Mouse (Mus musculus): Measurements from ENCODE around the gene Ccdc177. TPM values are rescaled to one million over a fixed set of nuclear protein-coding genes. Genes with fewer than 3 reads are reported as not detected.

Ccdc177 gene
- polyA plus RNA-seq, 1 experiment: not detected

DNA sequence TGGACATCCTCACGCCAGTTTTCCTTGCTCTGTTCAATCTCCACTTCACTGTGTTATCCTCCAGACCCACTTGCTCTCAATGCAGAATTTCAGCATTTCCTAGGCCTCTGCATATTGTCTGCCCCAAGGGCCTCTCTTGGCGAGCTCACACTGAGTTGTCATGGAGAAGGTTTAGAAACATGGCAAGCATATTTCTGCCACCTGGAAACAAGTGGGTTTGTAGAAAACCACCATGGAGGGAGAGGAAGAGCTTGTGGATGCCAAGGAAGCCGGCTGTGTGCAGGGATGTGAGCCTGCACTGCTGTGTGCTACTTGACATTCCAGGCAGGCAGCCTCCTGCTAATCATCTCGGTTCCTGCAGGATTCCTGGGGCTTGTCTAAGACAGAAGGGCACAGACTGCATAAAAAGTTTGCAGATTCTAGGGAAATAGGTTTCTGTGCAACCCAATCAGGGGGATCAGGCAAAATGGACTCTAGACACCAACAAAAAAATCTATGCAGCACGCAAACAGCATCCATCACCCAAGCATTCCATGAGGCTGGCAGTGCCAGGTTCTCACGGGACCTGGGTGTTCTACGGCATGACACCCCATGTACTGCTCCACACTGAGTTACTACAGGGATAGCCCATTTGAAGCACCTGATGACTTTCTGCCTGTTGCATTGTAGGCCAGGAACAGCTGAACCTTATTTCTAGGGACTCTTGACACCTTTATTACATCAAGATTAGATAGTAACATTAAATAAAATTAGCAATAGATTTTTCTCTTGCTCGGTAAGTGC lies 14.3 kb downstream of the Ccdc177 start:
- H3K27ac ChIP-seq (ENCODE audit: control insufficient read depth, insufficient read depth, low read length): no peak overlapping the region
- H3K27me3 ChIP-seq (ENCODE audit: control insufficient read depth, insufficient read depth, low read length): no peaks in the 10 kb centered on the region
- no peak for DNase-seq

DNA sequence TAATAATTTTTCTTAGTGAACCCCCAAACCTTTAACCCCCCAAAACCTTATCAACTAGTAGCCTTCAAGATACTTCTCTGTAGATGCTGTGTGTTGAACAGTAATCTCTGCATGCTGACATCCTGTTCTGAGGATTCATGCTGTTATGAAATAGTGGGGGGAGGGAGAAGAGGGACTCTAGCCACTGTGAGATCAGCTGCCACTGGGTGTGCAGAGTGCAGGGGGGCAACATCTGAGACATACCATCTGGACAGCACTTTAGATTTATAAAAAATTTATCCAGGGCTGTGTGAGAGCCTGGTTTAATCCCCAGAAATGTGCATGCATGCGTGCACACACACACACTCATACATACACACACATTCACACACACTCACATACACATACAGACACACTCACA lies 15.9 kb downstream of the Ccdc177 start:
- H3K36me3 ChIP-seq (ENCODE audit: control insufficient read depth, insufficient read depth, low read length): no peaks in the 10 kb centered on the region
- H3K27me3 ChIP-seq (ENCODE audit: control insufficient read depth, insufficient read depth, low read length): no peaks in the 10 kb centered on the region
- H3K27ac ChIP-seq (ENCODE audit: control insufficient read depth, insufficient read depth, low read length): no peak overlapping the region
- 96% methylated on average over 1 of the region's 1 CpGs for WGBS
- TF ChIP-seq POLR2A (IDR thresholded peaks at IDR 0.05; ENCODE audit: control insufficient read depth, extremely low read depth, insufficient read depth, low read length, poor library complexity): no peak
- TF ChIP-seq CTCF (IDR thresholded peaks at IDR 0.05; ENCODE audit: borderline replicate concordance, control insufficient read depth, extremely low read depth, insufficient read depth, low read length, poor library complexity): no peak
- H3K4me3 ChIP-seq (ENCODE audit: control insufficient read depth, insufficient read depth, low read length): no peak overlapping the region
- DNase-seq: no peak
- H3K4me1 ChIP-seq (replicated peaks; ENCODE audit: control insufficient read depth, insufficient read depth, low read length): no peaks in the 10 kb centered on the region

More for the DNA sequence above, 14.3 kb downstream of the Ccdc177 start:
- TF ChIP-seq POLR2A (IDR thresholded peaks at IDR 0.05; ENCODE audit: control insufficient read depth, extremely low read depth, insufficient read depth, low read length, poor library complexity) (no peak), CTCF (IDR thresholded peaks at IDR 0.05; ENCODE audit: borderline replicate concordance, control insufficient read depth, extremely low read depth, insufficient read depth, low read length, poor library complexity) (no peak)
- no peaks in the 10 kb centered on the region for H3K36me3 ChIP-seq (ENCODE audit: control insufficient read depth, insufficient read depth, low read length)
- WGBS: 85% methylated on average over 8 of the region's 8 CpGs
- no peaks in the 10 kb centered on the region for H3K4me1 ChIP-seq (replicated peaks; ENCODE audit: control insufficient read depth, insufficient read depth, low read length)
- H3K4me3 ChIP-seq (ENCODE audit: control insufficient read depth, insufficient read depth, low read length): no peak overlapping the region

DNA sequence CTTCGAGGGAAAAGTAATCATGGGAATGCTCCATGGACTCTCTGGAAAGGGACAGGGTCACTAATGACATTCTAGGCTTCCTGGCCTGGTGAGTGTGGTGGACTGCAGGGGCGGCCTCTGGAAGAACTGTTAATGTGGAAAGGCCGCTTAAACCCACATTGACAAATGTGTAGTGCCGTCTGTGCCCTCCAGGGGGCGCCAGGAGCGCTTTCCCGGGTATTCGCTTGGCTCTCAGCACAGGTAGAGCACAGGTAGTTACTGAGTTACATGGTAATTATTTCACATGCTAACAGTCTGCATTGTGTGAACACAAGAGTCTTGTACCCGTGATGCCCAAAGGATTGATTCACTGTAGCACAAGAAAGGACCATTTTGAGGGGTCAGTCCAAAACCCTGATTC lies 21.0 kb downstream of the Ccdc177 start:
- WGBS: 35% methylated on average over 9 of the region's 9 CpGs
- Histone ChIP-seq H3K4me1 (replicated peaks; ENCODE audit: control insufficient read depth, insufficient read depth, low read length) (peaks cover 12% of the 10 kb centered on the region), H3K27ac (ENCODE audit: control insufficient read depth, insufficient read depth, low read length) (no peak overlapping the region), H3K4me3 (ENCODE audit: control insufficient read depth, insufficient read depth, low read length) (no peak overlapping the region), H3K27me3 (ENCODE audit: control insufficient read depth, insufficient read depth, low read length) (no peaks in the 10 kb centered on the region), H3K36me3 (ENCODE audit: control insufficient read depth, insufficient read depth, low read length) (no peaks in the 10 kb centered on the region)
- DNase-seq: peak; percentile 58
- TF ChIP-seq POLR2A (IDR thresholded peaks at IDR 0.05; ENCODE audit: control insufficient read depth, extremely low read depth, insufficient read depth, low read length, poor library complexity): no peak
- TF ChIP-seq CTCF (IDR thresholded peaks at IDR 0.05; ENCODE audit: borderline replicate concordance, control insufficient read depth, extremely low read depth, insufficient read depth, low read length, poor library complexity): peak; percentile 77; the same call in 1 of the 2 replicates

DNA sequence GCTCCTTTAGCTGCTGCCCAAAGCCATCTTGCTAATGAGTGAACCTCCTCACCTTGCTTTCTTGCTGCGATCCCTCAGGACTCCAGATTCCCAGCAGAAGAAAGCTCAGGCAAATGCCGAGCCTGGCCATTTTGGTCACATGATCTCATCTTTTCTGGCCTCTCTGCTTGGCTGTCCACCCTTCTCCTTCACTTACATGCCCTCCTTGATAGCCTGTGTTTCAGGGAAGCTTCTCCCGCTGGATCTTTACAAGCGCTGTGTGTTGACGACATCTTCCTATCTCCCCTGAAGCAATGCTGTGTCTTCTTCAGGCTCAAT lies 23.2 kb downstream of the Ccdc177 start:
- H3K36me3 ChIP-seq (ENCODE audit: control insufficient read depth, insufficient read depth, low read length): no peaks in the 10 kb centered on the region
- DNase-seq: no peak
- peaks cover 12% of the 10 kb centered on the region for H3K4me1 ChIP-seq (replicated peaks; ENCODE audit: control insufficient read depth, insufficient read depth, low read length)
- H3K27ac ChIP-seq (ENCODE audit: control insufficient read depth, insufficient read depth, low read length): no peak overlapping the region
- no peaks in the 10 kb centered on the region for H3K27me3 ChIP-seq (ENCODE audit: control insufficient read depth, insufficient read depth, low read length)
- no peak for TF ChIP-seq CTCF (IDR thresholded peaks at IDR 0.05; ENCODE audit: borderline replicate concordance, control insufficient read depth, extremely low read depth, insufficient read depth, low read length, poor library complexity)
- TF ChIP-seq POLR2A (IDR thresholded peaks at IDR 0.05; ENCODE audit: control insufficient read depth, extremely low read depth, insufficient read depth, low read length, poor library complexity): no peak
- no peak overlapping the region for H3K4me3 ChIP-seq (ENCODE audit: control insufficient read depth, insufficient read depth, low read length)
- 84% methylated on average over 5 of the region's 5 CpGs for WGBS

DNA sequence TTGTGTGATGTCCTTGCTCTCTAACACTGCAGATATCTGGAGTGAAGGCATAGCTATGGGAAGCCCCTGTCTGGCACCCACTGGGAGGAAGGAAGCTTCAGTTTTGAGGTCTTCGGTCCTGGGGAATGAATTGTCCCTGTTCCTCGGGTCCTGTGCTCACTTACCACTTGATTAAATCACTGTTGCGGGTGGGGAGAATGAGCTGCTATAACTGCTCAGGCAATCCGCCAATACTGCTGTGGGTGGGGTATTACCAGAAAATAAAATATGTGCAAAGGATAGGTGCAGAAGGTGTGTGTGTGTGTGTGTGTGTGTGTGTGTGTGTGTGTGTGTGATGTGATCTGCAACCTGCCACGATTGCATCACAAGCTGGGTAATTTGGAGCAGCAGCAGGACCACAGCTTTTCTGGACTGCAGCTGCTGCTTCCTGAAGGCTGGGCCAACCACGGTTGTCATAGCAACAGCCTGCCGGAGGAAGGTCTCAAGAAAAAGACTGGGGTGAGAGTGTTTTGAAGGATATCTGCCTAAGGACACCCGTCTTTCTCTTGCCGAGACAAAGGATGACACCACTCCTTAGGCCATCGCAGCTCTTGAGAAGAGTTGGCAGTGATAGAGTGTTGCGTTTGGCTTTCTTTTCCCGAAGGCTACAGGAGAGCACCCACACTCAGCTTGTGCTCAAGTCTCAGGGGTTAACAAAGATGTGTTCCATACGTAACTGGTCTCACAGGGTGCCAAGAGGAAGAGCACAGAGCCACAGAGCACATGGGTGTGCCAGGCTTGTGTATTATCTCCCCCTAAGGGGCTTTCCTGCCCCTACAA lies 23.8 kb downstream of the Ccdc177 start:
- peak; percentile 48 for DNase-seq
- Histone ChIP-seq H3K4me3 (ENCODE audit: control insufficient read depth, insufficient read depth, low read length) (no peak overlapping the region), H3K27me3 (ENCODE audit: control insufficient read depth, insufficient read depth, low read length) (no peaks in the 10 kb centered on the region), H3K4me1 (replicated peaks; ENCODE audit: control insufficient read depth, insufficient read depth, low read length) (peaks cover 12% of the 10 kb centered on the region), H3K36me3 (ENCODE audit: control insufficient read depth, insufficient read depth, low read length) (no peaks in the 10 kb centered on the region), H3K27ac (ENCODE audit: control insufficient read depth, insufficient read depth, low read length) (no peak overlapping the region)
- TF ChIP-seq POLR2A (IDR thresholded peaks at IDR 0.05; ENCODE audit: control insufficient read depth, extremely low read depth, insufficient read depth, low read length, poor library complexity): no peak
- no peak for TF ChIP-seq CTCF (IDR thresholded peaks at IDR 0.05; ENCODE audit: borderline replicate concordance, control insufficient read depth, extremely low read depth, insufficient read depth, low read length, poor library complexity)
- WGBS: 10% methylated on average over 13 of the region's 13 CpGs

DNA sequence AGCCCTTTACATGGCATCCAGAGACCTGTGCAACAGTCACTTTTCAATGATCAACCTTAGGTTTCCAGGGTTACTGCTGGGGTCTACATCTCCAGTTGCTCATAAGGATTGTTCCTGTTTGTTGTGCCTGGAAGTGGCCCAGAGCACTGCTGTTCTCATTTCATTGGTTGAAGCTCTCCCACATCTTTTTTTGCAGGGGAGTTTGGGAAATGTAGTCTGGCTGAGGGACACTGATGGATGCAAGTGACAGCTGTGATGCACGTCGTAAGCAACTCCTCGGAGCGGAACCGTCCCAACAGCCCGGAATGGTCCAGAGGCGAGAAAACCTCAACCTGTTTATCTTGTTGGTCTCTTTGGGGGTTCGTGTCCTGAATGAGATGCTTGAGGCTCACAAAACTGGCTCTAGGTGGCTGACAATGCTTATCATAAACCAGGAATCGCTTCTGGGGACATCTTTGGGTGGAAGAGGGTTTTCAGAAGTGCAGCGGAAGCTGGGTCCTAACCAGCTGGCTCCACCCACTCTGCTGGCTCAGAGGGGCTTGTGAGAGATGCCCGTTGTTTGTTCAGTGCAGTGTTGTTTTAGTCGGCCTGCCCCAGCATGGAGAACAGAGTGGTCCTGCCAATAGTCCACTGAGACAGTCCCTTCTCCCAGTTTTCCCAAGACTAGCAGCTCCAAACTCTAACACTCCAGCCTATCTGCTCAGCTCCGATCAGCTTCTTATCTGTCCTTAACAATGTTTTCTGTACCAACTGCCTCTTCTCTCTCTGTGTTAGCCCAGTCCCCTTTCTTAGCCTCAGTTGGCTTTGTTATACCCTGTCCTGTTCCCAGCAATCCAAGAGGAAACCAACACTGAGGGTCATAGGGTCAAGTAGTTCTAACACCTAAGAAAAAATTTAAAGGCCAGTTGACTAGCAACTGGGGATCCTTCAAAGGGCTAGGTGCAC lies 25.7 kb downstream of the Ccdc177 start:
- no peak overlapping the region for H3K27ac ChIP-seq (ENCODE audit: control insufficient read depth, insufficient read depth, low read length)
- TF ChIP-seq CTCF (IDR thresholded peaks at IDR 0.05; ENCODE audit: borderline replicate concordance, control insufficient read depth, extremely low read depth, insufficient read depth, low read length, poor library complexity) (no peak), POLR2A (IDR thresholded peaks at IDR 0.05; ENCODE audit: control insufficient read depth, extremely low read depth, insufficient read depth, low read length, poor library complexity) (no peak)
- H3K4me3 ChIP-seq (ENCODE audit: control insufficient read depth, insufficient read depth, low read length): no peak overlapping the region
- 92% methylated on average over 13 of the region's 13 CpGs for WGBS
- H3K4me1 ChIP-seq (replicated peaks; ENCODE audit: control insufficient read depth, insufficient read depth, low read length): peaks cover 12% of the 10 kb centered on the region
- no peaks in the 10 kb centered on the region for H3K36me3 ChIP-seq (ENCODE audit: control insufficient read depth, insufficient read depth, low read length)
- peak; percentile 48 for DNase-seq
- H3K27me3 ChIP-seq (ENCODE audit: control insufficient read depth, insufficient read depth, low read length): no peaks in the 10 kb centered on the region
